Mouse (Mus musculus) liver, embryonic 18 days (tissue): Measurements from ENCODE around the gene Zfp212. TPM values are rescaled to one million over a fixed set of nuclear protein-coding genes. Genes with fewer than 3 reads are reported as not detected.

Experiments
- polyA plus RNA-seq: library from polyadenylated mRNA; depleted of rRNA; stranded (reverse); fragments of >200 nt; gene quantifications from 2 replicates; pipeline ENCODE4 v1.2.3, GENCODE M21; 2012; rRNA removed

Gene Zfp212
- polyA plus RNA-seq: 4.4 and 5.0 TPM in 2 replicates

DNA sequence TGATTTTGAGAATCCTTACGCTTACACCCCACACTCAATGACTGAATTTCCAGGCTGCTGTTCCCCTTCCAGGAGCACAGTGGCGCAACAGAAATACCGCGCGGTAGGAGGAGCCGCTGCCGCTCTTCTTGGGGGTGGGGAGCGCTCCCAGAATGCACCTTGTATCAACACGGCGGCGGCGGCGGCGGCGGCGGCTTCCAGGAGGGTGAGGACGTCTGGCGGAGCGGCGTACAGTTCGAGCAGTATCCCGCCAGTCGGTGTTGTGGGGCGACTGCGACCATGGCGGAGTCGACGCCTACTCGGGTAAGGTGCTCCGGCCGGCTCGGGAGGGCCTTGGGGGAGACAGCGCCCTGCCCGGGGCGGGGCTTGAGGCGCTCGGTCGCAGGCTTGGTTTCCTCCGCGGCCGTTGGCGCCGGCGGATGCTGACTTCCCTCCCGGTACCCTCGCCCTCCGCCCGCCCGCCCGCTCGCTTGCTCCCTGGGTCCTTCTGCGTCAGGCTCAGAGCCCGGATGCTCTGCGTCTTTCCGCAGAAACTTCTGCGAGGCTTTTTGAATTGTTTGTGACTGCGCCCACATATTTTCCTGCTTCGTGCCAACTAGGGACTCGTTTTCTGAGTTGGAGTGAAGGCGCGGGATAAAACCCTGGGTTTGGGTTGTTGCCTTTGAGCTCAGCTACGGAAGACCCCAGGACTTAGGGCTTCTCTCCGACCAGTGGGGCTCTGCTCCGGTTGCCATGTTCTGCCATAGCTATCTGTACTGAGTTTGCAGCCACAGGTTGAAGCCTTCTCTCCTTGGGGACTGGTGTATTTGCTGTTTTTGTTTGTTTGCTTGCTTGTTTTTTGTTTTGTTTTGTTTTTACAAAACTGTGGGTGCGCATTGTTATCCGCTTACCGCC lies at the start of gene Zfp212:
Gene Zfp212 (plus strand): TSS at position 30 of the 894 bp plus-strand sequence.

GRCm38 (mm10) chr6:47877058-47877457 lies 43.2 kb upstream of the Zfp212 start, which contains the start of gene Zfp282:
Gene Zfp282, plus strand, starts transcription at chr6:47877204.

DNA sequence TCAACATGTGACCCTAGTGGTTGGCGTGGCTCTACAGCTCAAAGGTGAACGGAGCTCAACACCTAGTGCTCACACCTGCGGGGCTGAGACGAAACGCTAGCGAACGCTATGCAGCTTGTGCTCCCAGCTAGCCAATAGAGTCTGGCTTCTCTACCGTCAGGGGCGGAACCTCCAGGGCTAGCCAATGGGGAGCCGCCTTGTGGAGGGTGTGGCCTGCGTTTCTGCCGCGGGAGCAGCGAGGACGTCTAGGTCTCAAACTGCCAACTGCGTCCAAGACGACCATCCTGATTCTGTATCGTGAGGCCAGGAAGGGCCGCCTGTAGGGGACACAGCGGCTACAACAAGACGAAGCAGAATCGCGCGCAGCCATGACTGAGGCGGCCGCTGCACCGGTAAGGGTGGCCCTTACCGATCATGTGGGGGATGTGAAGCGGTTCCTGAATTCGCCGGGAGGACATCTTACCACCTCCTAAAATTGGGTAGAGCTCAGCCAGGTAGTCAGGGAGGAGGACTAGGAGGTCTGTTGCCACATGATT lies 33.0 kb downstream of the Zfp212 start, which contains the start of gene Zfp956:
Gene Zfp956 (plus strand): TSS at position 200 of the 536 bp plus-strand sequence.

Other genes with a start within 250 kb of the Zfp212 start
- 88.1 and 88.4 TPM in 2 replicates for gene Pdia4, start 107.0 kb upstream of the Zfp212 start, polyA plus RNA-seq
- gene Zfp786, start 89.6 kb upstream of the Zfp212 start, polyA plus RNA-seq: 0.14 and 0.23 TPM in 2 replicates
- 1.6 and 1.7 TPM in 2 replicates for gene Zfp398, start 84.8 kb upstream of the Zfp212 start, polyA plus RNA-seq
- gene Zfp282, start 43.3 kb upstream of the Zfp212 start, polyA plus RNA-seq: 2.2 and 2.3 TPM in 2 replicates
- gene Zfp956, start 32.9 kb downstream of the Zfp212 start, polyA plus RNA-seq: 4.1 and 5.3 TPM in 2 replicates
- 2.8 and 3.0 TPM in 2 replicates for gene Zfp777, start 128.4 kb downstream of the Zfp212 start, polyA plus RNA-seq
- 6.1 and 6.7 TPM in 2 replicates for gene Zfp746, start 166.1 kb downstream of the Zfp212 start, polyA plus RNA-seq